Mouse (Mus musculus) adrenal gland, adult 8-10 months (tissue): ENCODE measurements around the gene Stk26. TPM values are rescaled to one million over a fixed set of nuclear protein-coding genes. Genes with fewer than 3 reads are reported as not detected.

ENCODE experiments used
- DNase-seq: peaks from one replicate; pipeline ENCODE4 v3.0.0; 2022
- total RNA-seq, 4 experiments: library from RNA; stranded (reverse); gene quantifications; 2 replicates each; pipeline ENCODE4 v1.2.4; 2022

The Stk26 gene
- total RNA-seq = 1 to 10 TPM; 2.8 to 5.8 (median 3.9) TPM

- DNase-seq = peak; percentile 30
Observed at GRCm38 (mm10) chrX:50840847-50841560, at the start of gene Stk26. Stk26 (plus strand) TSS chrX:50841047.

- no peak for DNase-seq
Observed at GRCm38 (mm10) chrX:50793005-50793680, 47.7 kb upstream of the Stk26 start.

- no peak for DNase-seq
Observed at GRCm38 (mm10) chrX:50797798-50798197, 43.0 kb upstream of the Stk26 start.

DNA sequence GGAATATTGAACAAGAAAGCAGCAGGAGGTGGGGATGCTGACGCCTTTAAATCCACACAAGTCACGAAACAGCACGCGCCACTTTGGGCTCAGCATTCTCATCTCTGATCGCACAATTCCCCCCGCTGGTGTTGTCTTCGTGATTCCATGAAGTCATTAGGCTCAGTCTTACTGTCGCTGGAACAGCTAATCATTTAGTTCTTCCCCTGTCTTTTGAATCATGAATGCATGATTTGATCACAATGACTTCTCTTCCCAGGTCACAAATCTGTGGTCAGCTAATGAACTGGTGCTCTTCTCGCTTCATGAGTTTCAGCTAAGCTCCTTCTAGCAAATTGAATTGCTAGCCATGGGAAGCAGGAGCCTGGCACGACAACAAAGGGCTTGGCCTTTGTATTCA lies 42.3 kb upstream of the Stk26 start:
- no peak for DNase-seq

DNA sequence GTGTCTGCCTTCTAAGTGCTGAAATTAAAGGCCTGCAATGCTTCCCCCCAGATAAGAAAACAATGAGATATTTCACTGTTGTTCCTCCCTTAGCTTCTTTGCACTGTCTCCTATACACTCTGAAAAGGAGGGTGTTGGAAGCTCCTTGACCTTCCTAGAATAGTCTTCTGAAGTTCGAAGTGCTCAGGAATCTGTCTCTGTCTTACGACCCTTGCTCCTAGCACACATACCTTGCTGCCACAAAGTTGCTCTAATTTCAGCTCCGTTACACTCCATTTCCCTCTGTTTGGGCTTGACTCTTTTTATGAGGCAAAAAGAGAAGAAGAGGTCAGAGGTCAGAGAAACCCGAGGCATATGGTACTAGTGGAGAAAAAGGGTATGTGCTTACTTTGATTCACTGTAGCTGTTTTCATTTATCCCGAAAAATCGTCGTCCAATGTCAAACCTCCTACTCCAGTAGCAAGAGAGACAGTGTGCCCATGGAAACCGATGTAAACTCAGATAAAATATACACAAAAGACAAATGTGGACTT lies 41.1 kb upstream of the Stk26 start:
- no peak for DNase-seq

- DNase-seq = no peak
Observed at GRCm38 (mm10) chrX:50805654-50806053, 35.2 kb upstream of the Stk26 start.

DNA sequence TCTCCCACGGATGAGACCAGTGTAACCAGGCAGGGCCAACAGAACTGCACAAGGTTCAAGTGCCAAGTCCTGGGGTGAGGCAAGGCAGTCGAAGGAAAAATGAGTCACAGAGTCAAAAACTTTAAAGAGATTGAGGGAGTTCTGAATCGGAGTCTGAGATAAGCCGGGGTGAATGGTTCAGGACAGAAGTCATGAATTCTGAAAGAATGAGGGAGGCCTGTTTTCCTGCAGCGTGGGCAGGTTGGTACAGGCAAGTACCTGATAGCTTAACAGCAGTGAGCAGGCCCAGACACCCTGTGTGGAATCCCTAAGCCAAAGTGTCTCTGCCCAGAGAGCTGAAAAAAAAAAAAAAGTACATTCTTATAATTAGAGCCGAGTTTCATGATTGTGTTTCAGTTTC lies 17.0 kb upstream of the Stk26 start:
- no peak for DNase-seq

DNA sequence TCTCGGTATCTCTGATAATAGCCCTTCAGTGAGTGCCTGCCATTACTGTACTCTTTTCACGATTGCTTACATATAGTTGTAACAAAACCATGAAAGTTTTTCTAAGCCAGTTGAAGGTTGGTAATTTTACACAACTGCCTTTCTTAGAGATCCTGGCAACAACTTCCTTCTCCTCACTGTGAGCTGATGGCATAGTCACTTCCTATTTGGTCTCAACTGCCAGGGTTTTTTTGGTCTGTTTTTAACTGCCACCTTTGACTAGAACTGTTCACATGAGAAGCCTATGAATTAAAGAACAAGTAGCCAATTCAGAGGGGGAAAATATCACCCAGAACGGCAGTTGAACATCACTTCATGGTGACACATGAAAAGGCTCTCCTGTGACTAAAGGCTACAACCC lies 5.3 kb upstream of the Stk26 start:
- no peak for DNase-seq

DNA sequence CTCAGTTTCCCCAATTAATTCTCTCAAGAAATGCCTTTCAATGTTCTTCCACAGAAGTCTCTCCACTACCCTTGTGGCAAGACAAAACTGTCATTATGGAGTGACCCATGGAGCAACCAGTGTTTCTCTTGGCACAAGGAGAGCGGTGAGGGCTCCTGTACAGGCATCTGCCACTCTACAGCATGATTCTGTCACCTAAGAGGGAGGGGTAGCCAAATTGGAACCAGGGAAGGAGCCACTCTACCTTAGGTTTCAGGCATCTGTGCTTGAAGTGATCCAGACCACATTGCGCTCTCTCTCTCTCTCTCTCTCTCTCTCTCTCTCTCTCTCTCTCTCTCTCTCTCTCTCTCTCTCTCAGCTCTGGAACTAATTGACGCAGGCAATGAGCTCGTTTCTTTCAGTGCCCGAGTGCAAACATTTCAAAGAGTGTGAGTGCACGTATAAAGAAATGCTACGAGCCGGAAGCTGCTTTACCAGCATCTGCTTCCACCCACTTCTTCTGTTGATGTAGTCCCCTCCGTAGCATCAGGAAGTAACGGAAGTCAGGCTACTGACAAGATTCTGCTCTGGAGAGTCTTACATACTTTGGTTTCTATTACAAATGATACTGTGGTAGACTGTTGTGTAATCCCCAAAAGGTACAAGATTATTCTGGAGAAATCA lies 4.7 kb upstream of the Stk26 start:
- DNase-seq = no peak

DNA sequence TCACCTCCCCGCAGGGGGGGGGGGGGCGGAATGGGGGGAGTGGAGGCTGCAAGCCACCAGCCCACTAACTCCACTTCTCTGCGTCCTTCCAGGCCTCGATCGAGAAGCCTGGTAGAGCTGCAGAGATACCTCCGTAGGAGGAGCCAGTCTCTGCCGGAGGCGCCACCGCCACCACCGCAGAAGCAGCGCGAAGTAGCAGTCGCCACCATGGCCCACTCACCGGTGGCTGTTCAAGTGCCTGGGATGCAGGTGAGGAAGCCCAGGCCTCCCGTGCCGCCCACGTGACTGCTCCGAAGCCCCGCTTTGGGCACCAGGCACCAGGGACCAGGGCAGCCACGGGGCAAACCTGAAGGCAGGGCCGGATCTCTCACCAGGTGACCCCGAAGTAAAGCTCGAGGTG lies 740 bp downstream of the Stk26 start:
- DNase-seq = no peak

DNA sequence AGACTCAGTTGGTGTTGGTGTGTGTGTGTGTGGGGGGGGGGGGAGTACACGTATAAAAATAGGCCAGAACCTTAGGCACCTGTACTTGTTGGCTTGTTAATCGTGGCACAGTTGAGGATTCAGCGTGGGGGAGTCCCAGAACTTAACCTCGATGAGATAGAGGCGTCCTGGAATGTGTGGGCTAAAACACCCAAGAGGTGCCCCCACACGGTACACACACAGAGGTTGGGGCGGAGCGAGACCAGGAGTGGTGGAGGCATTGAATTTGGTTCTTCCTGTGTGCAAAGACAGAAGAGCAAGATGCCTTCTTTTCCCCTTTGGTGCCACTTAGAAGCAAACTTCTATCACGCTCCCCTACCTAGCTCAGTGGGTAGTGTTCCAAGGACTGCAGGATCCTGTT lies 1.2 kb downstream of the Stk26 start:
- no peak for DNase-seq

- DNase-seq = no peak
Observed at GRCm38 (mm10) chrX:50850428-50851184, 9.8 kb downstream of the Stk26 start.

DNA sequence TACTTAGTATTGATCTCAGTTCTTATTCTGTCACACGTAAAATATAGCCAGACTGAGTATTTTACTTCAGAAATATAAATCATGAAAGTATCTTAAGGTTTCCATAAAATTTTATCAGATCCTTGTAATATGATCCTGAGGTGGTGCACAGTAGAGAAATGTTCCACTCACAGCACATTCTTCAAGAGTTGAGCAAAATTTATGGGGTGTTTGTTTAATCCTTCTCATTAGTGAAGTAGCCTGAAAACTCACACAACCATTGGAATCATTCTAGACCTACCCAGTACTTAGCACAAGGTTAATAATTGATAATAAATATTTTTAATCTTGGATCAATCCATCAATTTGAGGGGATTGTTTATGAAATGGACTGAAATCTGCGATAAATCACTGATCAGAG lies 22.9 kb downstream of the Stk26 start:
- DNase-seq = no peak

- no peak for DNase-seq
Observed at GRCm38 (mm10) chrX:50864734-50865133, 23.9 kb downstream of the Stk26 start.

- no peak for DNase-seq
Observed at GRCm38 (mm10) chrX:50874246-50875002, 33.6 kb downstream of the Stk26 start.

DNA sequence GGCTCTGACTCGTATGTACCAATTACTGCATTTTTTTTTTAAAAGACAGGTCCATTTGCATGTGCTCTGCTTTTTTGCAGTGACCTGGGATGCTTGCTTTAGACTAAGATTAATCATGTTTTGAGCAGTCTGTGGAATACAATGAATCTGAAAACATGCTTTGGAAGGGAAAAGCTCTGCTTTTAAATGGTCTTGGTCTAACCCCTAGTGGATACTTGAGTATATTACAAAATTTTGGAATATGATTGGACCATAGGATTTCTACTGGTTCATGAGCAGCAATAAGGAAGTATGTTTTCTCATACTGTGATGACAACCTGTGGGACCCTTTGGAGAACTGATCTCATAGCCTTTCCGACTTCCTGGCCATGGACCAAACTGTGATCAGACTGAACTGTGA lies 47.2 kb downstream of the Stk26 start:
- DNase-seq = no peak

GRCm38 (mm10) chrX:50903497-50903896 lies 62.6 kb downstream of the Stk26 start:
- no peak for DNase-seq

DNA sequence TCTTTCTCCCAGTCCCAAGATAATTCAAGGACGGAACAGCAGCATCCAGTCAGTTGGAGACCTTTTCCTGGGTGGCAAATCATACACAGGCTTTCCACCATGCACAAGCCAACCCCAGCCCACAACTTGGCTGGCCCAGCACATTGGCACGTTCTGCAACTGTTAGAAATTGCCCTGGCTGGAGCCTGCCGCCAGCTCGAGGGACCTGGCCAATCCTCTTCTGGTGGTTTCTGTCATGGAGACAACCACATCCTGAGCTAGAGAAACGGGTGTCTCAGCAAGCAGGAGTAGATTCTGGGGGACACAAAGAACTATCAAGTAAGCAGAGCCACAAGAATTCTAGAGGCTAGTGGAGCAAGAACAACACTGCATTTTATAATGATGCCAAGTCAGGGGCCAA lies 69.1 kb downstream of the Stk26 start:
- no peak for DNase-seq

DNA sequence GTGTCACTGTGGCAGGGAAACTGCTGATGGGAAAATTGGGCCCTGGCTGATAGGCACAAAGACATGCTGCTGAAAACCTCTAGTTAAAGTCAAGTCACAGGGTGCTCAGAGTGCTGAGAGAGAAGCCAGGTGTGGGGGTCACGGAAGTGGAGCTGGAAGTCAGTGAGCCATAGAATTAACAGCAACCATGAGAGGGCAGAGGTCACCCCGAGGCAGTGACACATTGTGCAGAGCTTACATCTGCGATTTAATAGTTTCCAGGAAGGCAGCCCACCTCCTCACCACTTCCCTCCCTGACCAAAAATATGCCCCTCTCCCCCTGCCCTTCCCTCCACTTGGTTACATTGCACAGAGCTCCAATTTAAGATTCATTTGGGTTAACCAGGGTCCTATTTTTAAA lies 76.5 kb downstream of the Stk26 start:
- DNase-seq = no peak

GRCm38 (mm10) chrX:50918754-50919153 lies 77.9 kb downstream of the Stk26 start:
- no peak for DNase-seq

DNA sequence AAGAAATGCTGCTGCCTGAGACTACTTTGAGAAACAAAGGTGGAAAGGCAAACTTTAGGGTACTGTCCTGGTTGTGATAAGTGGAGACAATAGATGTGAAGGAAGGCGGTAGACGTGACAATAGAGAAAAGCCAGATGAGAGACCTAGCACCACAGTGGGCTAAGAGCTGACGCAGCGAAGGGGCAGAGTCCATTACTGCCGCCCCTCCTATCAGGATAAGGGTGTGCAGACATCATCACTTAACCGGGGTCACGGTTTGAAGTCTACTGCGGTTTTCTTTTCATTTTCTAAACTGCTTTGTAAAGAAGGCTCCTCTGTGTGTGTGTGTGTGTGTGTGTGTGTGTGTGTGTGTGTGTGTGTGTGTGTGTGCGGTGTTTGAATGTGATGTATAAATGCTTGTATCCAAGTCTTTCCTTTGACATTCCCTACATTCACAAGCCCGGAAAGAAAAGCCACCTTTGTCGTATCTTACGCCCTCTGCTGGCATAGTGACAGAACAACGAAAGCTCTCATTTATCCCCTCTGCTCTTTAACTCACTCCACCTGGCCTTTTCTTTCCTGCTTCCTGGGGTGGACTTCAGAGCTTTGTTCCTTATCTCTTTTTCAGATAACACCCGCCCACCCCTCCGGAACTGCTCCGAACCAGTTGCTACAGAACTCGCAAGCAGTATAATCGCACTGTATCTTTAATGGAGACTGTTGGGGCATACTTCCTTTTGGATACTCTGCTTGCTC lies 84.0 kb downstream of the Stk26 start:
- DNase-seq = no peak
